Mouse (Mus musculus) duodenum, adult 2 months (tissue): ENCODE results near the gene Olfr384. TPM values are rescaled to one million over a fixed set of nuclear protein-coding genes. Genes with fewer than 3 reads are reported as not detected.

Experiments used
- polyA plus RNA-seq: library from polyadenylated mRNA; depleted of rRNA; stranded (reverse); fragments of >200 nt; gene quantifications from 2 replicates; pipeline ENCODE4 v1.2.3, GENCODE M21; 2012; ENCODE audit warnings: low replicate concordance; rRNA removed

Gene Olfr384
- polyA plus RNA-seq = not detected in 2 replicates

GRCm38 (mm10) chr11:73598294-73598693, at the start of gene Olfr384:
Olfr384 (plus strand) TSS chr11:73598594.

GRCm38 (mm10) chr11:73592908-73593307, 5.5 kb upstream of the Olfr384 start, which contains the start of gene Olfr385:
Olfr385 (minus strand) TSS chr11:73593008.

Other genes starting within 250 kb of the Olfr384 start
- gene Olfr20, start 247.8 kb upstream of the Olfr384 start, polyA plus RNA-seq = 0.12 TPM in 1 of 2 replicates, not detected in the other
- gene Olfr376, start 227.3 kb upstream of the Olfr384 start, polyA plus RNA-seq = not detected in 2 replicates
- gene Olfr1, start 199.0 kb upstream of the Olfr384 start, polyA plus RNA-seq = not detected in 2 replicates
- not detected in 2 replicates for gene Olfr378, start 170.1 kb upstream of the Olfr384 start, polyA plus RNA-seq
- gene Olfr380, start 141.1 kb upstream of the Olfr384 start, polyA plus RNA-seq = not detected in 2 replicates
- gene Olfr381, start 107.0 kb upstream of the Olfr384 start, polyA plus RNA-seq = not detected in 2 replicates
- gene Olfr382, start 81.4 kb upstream of the Olfr384 start, polyA plus RNA-seq = not detected in 2 replicates
- gene Olfr385, start 5.6 kb upstream of the Olfr384 start, polyA plus RNA-seq = not detected in 2 replicates
- gene Zfp735, start 90.2 kb downstream of the Olfr384 start, polyA plus RNA-seq = not detected in 2 replicates
- gene Olfr389, start 182.1 kb downstream of the Olfr384 start, polyA plus RNA-seq = not detected in 2 replicates
- gene Olfr390, start 184.4 kb downstream of the Olfr384 start, polyA plus RNA-seq = not detected in 2 replicates
- not detected in 2 replicates for gene Olfr391-ps, start 204.5 kb downstream of the Olfr384 start, polyA plus RNA-seq
- gene Olfr392, start 218.5 kb downstream of the Olfr384 start, polyA plus RNA-seq = not detected in 2 replicates